Mouse (Mus musculus): ENCODE results near the gene Ufd1. TPM values are rescaled to one million over a fixed set of nuclear protein-coding genes. Genes with fewer than 3 reads are reported as not detected.
"Not testable (repeated sequence)": the region's sequence is repeated elsewhere in the genome, so short reads cannot be mapped to it uniquely, and the experiment has no call there.

Gene Ufd1
- polyA plus RNA-seq, 1 experiment from 2014 or later = 72.2 TPM

DNA sequence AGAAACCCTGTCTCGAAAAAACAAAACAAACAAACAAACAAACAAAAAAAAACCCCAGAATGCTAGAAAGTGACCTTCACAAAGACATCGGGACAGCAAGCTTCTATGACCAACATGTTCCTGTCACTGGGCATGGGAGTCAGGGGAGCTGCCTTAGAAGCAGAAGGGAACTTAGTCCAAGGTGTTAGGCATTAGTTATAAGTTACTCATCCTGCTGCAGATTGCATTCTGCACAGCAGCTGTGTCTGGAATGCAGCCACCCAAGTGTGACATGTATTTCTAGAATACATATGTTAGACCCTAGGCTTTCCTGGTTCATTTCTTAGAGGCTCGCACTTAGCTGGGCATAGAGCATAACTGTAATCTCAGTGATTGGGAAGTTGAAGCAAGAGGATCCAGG, 17.1 kb downstream of the Ufd1 start:
- Histone ChIP-seq H3K27ac (ENCODE audit: low read depth, low read length) (no peak overlapping the region), H3K9me3 (ENCODE audit: control insufficient read depth, low read length) (no peaks in the 10 kb centered on the region), H3K4me2 (no peak overlapping the region), H3K27me3 (ENCODE audit: control insufficient read depth, insufficient read depth, low read length) (no peaks in the 10 kb centered on the region), H3K36me3 (ENCODE audit: control insufficient read depth, insufficient read depth, low read length) (peaks cover 28% of the 10 kb centered on the region), H3K4me3 (ENCODE audit: low read depth, low read length) (no peak overlapping the region), H3K4me1 (ENCODE audit: control insufficient read depth, insufficient read depth, low read length) (no peaks in the 10 kb centered on the region), H3K9ac (ENCODE audit: low read length) (no peak overlapping the region)
- ATAC-seq (ENCODE audit: low FRiP score) = no peak
- no peak for DNase-seq (ENCODE audit: low spot score, missing footprints)
- 94% methylated on average over 3 of the region's 3 CpGs for whole genome bisulfite sequencing

DNA sequence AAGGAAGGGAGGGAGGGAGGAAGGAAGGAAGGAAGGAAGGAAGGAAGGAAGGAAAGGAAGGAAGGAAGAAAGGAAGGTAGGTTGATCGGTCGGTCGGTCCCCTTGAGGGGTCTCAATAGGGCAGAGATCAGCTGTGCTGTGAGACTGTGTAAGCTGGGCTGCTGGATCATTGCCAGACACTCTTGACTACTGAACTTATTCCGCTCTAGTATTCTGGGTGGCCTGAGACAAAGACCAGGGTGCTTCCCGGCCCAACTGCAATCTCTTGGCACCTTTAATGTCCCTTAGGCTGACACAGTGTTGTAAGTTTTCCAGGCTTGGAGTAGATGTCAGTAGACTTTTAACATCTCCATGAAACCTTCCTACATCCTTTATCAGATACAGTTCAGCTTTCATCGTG, 17.5 kb downstream of the Ufd1 start:
- WGBS = 94% methylated on average over 6 of the region's 6 CpGs
- H3K36me3 ChIP-seq (ENCODE audit: control insufficient read depth, insufficient read depth, low read length) = peaks cover 27% of the 10 kb centered on the region

DNA sequence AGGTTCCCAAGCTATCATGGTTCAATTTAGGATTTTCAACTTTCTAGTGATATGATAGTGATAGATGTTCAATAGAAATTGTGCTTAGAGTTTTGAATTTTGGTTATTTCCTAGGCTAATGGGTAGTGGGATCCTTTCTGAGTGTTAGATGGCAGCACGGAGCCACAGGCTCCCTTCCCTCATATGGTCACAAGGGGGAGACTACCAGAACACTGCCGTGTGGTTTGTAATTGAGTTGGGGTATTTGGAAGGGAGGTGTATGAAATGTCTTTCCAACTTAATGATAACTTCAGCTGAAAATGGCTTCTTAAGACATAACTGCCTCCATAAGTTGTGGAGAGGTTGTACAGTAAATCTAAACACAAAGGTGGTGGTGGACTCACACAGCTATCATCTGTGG, 21.9 kb downstream of the Ufd1 start:
- Histone ChIP-seq H3K4me2 (no peak overlapping the region), H3K4me1 (ENCODE audit: control insufficient read depth, insufficient read depth, low read length) (0 out of 2 replicates have a peak, but pooled peaks cover 2% of the 10 kb centered on the region), H3K9me3 (ENCODE audit: control insufficient read depth, low read length) (no peaks in the 10 kb centered on the region), H3K4me3 (ENCODE audit: low read depth, low read length) (no peak overlapping the region), H3K27ac (ENCODE audit: low read depth, low read length) (no peak overlapping the region), H3K36me3 (ENCODE audit: control insufficient read depth, insufficient read depth, low read length) (peaks cover 15% of the 10 kb centered on the region; the same call in 1 of the 2 replicates), H3K27me3 (ENCODE audit: control insufficient read depth, insufficient read depth, low read length) (no peaks in the 10 kb centered on the region), H3K9ac (ENCODE audit: low read length) (no peak overlapping the region)
- DNase-seq (ENCODE audit: low spot score, missing footprints) = peak; percentile 44
- WGBS = 68% methylated on average over 2 of the region's 2 CpGs
- ATAC-seq (ENCODE audit: low FRiP score) = no peak

More for the DNA sequence above, 17.5 kb downstream of the Ufd1 start:
- Histone ChIP-seq H3K27ac (ENCODE audit: low read depth, low read length) (no peak overlapping the region), H3K4me2 (no peak overlapping the region), H3K27me3 (ENCODE audit: control insufficient read depth, insufficient read depth, low read length) (no peaks in the 10 kb centered on the region), H3K4me1 (ENCODE audit: control insufficient read depth, insufficient read depth, low read length) (no peaks in the 10 kb centered on the region), H3K4me3 (ENCODE audit: low read depth, low read length) (no peak overlapping the region), H3K9ac (ENCODE audit: low read length) (no peak overlapping the region), H3K9me3 (ENCODE audit: control insufficient read depth, low read length) (no peaks in the 10 kb centered on the region)
- ATAC-seq (ENCODE audit: low FRiP score) = no peak
- no peak for DNase-seq (ENCODE audit: low spot score, missing footprints)

DNA sequence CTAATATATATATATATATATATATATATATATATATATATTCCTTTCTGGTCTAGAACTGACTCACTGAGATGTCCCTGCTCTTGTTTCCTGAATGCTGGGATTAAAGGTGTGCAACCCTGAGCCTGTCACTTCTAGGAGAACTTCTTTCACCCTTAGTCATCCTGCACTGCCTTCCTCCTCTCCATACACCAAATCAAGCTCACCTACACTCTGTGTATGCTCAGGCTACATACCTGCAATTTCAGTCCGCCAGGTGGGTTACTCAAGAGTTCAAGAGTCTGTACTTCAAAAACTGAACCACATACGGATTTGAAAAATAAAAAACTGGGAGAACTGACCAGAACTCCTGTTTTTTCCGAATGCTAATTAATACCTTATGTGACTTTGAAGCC, 24.5 kb downstream of the Ufd1 start:
- Histone ChIP-seq H3K4me1 (ENCODE audit: control insufficient read depth, insufficient read depth, low read length) (0 out of 2 replicates have a peak, but pooled peaks cover 2% of the 10 kb centered on the region), H3K27ac (ENCODE audit: low read depth, low read length) (no peak overlapping the region), H3K36me3 (ENCODE audit: control insufficient read depth, insufficient read depth, low read length) (peaks cover 10% of the 10 kb centered on the region; the same call in 1 of the 2 replicates), H3K4me2 (peak overlapping the region; percentile 69), H3K9me3 (ENCODE audit: control insufficient read depth, low read length) (no peaks in the 10 kb centered on the region), H3K4me3 (ENCODE audit: low read depth, low read length) (peak overlapping the region; percentile 85), H3K27me3 (ENCODE audit: control insufficient read depth, insufficient read depth, low read length) (no peaks in the 10 kb centered on the region), H3K9ac (ENCODE audit: low read length) (no peak overlapping the region)
- DNase-seq (ENCODE audit: low spot score, missing footprints) (peak; percentile 85), ATAC-seq (ENCODE audit: low FRiP score) (peak; percentile 58)
- 29% methylated on average over 3 of the region's 3 CpGs for WGBS

DNA sequence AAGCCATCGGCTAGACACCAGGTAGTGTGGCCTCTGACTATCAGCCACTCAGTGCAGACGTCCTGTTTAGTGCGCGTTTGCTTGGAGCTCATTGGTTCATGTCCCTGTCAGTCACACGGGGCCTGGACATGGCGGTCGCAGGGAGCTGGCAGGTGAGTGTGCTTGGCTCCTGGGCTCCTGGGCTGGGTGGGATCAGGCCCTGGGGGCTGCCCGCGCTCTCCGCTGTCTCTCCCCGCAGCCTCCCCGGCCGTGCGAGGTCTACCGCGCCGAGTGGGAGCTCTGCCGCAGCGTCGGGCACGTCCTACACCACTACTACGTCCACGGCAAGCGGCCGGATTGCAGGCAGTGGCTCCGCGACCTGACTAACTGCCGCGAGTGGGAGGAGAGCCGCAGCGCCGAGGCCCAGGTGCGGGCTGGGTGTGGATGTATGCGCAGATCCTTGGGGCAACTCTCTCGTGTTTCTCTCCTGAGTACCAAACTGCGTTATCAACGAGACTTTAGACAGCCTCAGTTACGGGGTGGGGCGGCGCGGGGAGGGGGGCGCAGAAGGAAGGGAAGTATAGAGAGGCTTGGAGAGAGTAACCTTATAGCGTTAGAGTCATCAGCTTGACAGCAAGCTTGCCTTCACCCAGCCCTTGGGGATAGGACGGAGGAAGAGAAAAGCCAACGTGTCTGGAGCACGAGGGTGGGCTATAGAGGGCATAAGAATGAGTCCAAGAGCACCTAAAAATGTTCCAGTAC, 25.1 kb downstream of the Ufd1 start, which contains the start of the genes 2510002D24Rik and Gm28539:
Gene 2510002D24Rik, plus strand, starts transcription at position 111 of the 741 bp plus-strand sequence.
Gene Gm28539, plus strand, starts transcription at position 117 of the 741 bp plus-strand sequence.
- no peaks in the 10 kb centered on the region for H3K27me3 ChIP-seq (ENCODE audit: control insufficient read depth, insufficient read depth, low read length)
- peak within 1 kb of the TSS; percentile 86 for H3K9ac ChIP-seq (ENCODE audit: low read length)
- H3K27ac ChIP-seq (ENCODE audit: low read depth, low read length) = no peak within 1 kb of the TSS
- H3K4me3 ChIP-seq (ENCODE audit: low read depth, low read length) = peak within 1 kb of the TSS; percentile 85
- DNase-seq (ENCODE audit: low spot score, missing footprints) = peak; percentile 98
- no peaks in the 10 kb centered on the region for H3K9me3 ChIP-seq (ENCODE audit: control insufficient read depth, low read length)
- H3K4me1 ChIP-seq (ENCODE audit: control insufficient read depth, insufficient read depth, low read length) = 0 out of 2 replicates have a peak, but pooled peaks cover 2% of the 10 kb centered on the region
- H3K36me3 ChIP-seq (ENCODE audit: control insufficient read depth, insufficient read depth, low read length) = peaks cover 9% of the 10 kb centered on the region; the same call in 1 of the 2 replicates
- peak; percentile 97 for ATAC-seq (ENCODE audit: low FRiP score)
- 2% methylated on average over 46 of the region's 46 CpGs for WGBS
- H3K4me2 ChIP-seq = peak within 1 kb of the TSS; percentile 69

DNA sequence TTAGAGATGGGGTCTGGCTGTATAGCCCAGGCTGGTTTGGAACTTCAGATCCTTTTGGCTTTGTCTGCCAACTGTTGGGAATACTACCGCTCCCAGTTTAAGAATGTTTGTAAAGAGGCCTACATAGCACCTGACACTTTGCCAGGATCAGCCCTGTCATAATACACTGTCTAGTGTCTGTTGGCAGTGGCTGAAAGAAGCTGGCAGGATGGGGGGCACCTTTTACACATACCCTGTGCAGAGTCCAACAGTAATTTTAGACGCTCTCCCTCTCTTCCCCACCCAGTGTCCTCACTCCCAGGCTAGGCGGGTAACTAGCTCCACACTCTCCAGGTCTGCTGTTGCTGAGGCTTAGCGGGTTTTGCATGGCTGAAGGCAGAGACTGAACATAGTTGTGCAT, 26.8 kb downstream of the Ufd1 start:
- no peaks in the 10 kb centered on the region for H3K27me3 ChIP-seq (ENCODE audit: control insufficient read depth, insufficient read depth, low read length)
- no peak overlapping the region for H3K4me3 ChIP-seq (ENCODE audit: low read depth, low read length)
- ATAC-seq (ENCODE audit: low FRiP score) (no peak), DNase-seq (ENCODE audit: low spot score, missing footprints) (no peak)
- no peak overlapping the region for H3K9ac ChIP-seq (ENCODE audit: low read length)
- 95% methylated on average over 4 of the region's 4 CpGs for WGBS
- H3K27ac ChIP-seq (ENCODE audit: low read depth, low read length) = no peak overlapping the region
- peaks cover 9% of the 10 kb centered on the region; the same call in 1 of the 2 replicates for H3K36me3 ChIP-seq (ENCODE audit: control insufficient read depth, insufficient read depth, low read length)
- no peak overlapping the region for H3K4me2 ChIP-seq
- H3K4me1 ChIP-seq (ENCODE audit: control insufficient read depth, insufficient read depth, low read length) = 0 out of 2 replicates have a peak, but pooled peaks cover 2% of the 10 kb centered on the region
- H3K9me3 ChIP-seq (ENCODE audit: control insufficient read depth, low read length) = no peaks in the 10 kb centered on the region

DNA sequence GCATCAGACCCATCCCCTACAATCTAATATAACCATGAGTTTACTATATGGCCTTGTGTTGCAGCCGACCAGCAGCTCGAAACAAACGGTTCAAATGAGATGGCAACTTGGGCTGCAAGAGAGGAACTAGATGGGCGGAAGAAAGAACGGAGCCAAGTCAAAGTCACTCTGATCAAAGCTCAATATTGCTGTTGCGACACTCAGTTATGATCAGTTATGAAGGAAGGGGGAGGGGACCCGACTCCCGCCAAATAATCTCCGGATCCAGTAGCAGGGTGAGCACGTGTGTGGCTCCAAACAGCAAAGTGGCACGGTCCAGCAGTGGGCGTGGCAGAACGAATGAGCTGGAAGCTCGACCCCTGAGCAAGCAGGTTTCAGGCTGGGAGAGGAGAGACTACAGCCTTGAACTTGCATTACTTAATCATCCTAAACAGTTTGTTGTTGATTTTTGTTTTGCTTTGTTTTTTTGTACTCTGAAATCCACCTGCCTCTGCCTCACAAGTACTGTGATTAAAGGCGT, 34.8 kb downstream of the Ufd1 start:
- no peak overlapping the region for H3K27ac ChIP-seq (ENCODE audit: low read depth, low read length)

DNA sequence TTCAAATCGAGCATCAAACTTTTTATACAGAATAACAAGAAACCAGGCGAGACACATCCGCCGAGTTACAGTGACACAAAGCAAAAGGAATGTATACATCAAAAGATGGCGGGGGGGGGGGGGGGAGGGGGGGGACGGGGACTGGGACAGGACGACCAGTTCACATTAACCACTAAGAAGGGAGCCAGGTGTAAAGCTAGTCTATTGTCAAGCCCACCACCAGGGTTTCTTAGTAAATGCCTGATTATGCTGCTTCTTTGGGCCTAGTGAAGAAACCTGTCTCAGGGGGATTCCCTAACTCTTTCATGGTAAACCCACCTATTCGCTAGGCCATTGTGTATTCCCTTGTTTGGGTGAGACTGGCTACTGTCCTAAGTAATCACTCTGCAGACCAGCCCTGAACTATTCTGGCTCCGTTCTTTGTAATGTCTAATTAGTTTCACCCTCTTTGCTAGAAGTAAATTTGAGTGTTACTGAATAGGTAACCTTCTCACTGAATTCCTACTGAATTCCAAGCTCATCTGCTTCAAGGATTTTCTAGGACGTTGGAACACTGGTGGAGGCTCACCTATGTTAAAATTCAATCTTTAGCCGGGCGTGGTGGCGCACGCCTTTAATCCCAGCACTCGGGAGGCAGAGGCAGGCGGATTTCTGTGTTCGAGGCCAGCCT, 38.1 kb downstream of the Ufd1 start:
- not testable (repeated sequence) for H3K27me3 ChIP-seq (ENCODE audit: control insufficient read depth, insufficient read depth, low read length); H3K36me3 ChIP-seq (ENCODE audit: control insufficient read depth, insufficient read depth, low read length); DNase-seq (ENCODE audit: low spot score, missing footprints); H3K9ac ChIP-seq (ENCODE audit: low read length); H3K4me1 ChIP-seq (ENCODE audit: control insufficient read depth, insufficient read depth, low read length); H3K9me3 ChIP-seq (ENCODE audit: control insufficient read depth, low read length); H3K4me2 ChIP-seq; H3K4me3 ChIP-seq (ENCODE audit: low read depth, low read length); H3K27ac ChIP-seq (ENCODE audit: low read depth, low read length); ATAC-seq (ENCODE audit: low FRiP score)
- WGBS = 91% methylated on average over 16 of the region's 17 CpGs

More for the DNA sequence above, 34.8 kb downstream of the Ufd1 start:
- H3K4me3 ChIP-seq (ENCODE audit: low read depth, low read length) = no peak overlapping the region
- DNase-seq (ENCODE audit: low spot score, missing footprints) = no peak
- no peaks in the 10 kb centered on the region for H3K36me3 ChIP-seq (ENCODE audit: control insufficient read depth, insufficient read depth, low read length)
- H3K9ac ChIP-seq (ENCODE audit: low read length) = no peak overlapping the region
- H3K4me1 ChIP-seq (ENCODE audit: control insufficient read depth, insufficient read depth, low read length) = no peaks in the 10 kb centered on the region
- no peak for ATAC-seq (ENCODE audit: low FRiP score)
- H3K4me2 ChIP-seq = no peak overlapping the region
- H3K27me3 ChIP-seq (ENCODE audit: control insufficient read depth, insufficient read depth, low read length) = no peaks in the 10 kb centered on the region
- no peaks in the 10 kb centered on the region for H3K9me3 ChIP-seq (ENCODE audit: control insufficient read depth, low read length)
- 84% methylated on average over 15 of the region's 15 CpGs for WGBS

DNA sequence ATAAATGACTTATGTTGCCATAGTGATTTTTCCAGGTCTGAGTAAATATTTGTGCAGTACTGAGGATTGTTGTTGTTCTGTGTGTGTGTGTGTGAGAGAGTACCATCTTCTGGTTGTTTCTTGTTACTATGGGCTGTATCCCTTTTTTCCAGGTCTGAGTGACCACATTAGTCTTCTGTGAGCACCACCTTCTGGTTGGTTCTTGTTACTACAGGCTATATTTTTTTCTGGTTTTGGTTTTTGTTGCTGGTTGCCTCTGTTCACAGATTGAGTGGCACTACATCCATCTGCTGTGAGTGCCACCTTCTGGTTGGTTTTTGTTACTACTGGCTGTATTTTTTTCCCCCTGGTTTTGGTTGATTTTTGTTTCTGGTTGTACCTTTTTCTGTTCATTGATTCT, 47.0 kb downstream of the Ufd1 start:
- H3K27me3 ChIP-seq (ENCODE audit: control insufficient read depth, insufficient read depth, low read length) = no peaks in the 10 kb centered on the region
- no peak overlapping the region for H3K9ac ChIP-seq (ENCODE audit: low read length)
- H3K27ac ChIP-seq (ENCODE audit: low read depth, low read length) = no peak overlapping the region
- H3K36me3 ChIP-seq (ENCODE audit: control insufficient read depth, insufficient read depth, low read length) = no peaks in the 10 kb centered on the region
- H3K4me1 ChIP-seq (ENCODE audit: control insufficient read depth, insufficient read depth, low read length) = no peaks in the 10 kb centered on the region
- H3K4me3 ChIP-seq (ENCODE audit: low read depth, low read length) = no peak overlapping the region
- no peak for ATAC-seq (ENCODE audit: low FRiP score)
- peak; percentile 85 for DNase-seq (ENCODE audit: low spot score, missing footprints)
- no peak overlapping the region for H3K4me2 ChIP-seq
- H3K9me3 ChIP-seq (ENCODE audit: control insufficient read depth, low read length) = no peaks in the 10 kb centered on the region

All from midbrain, embryonic 11.5 days (tissue).